Mouse (Mus musculus): ENCODE data around the gene Psma3. TPM values are rescaled to one million over a fixed set of nuclear protein-coding genes. Genes with fewer than 3 reads are reported as not detected.
A peak's percentile ranks its signal among the peaks of the same experiment; 100 is the strongest.

The Psma3 gene
- total and polyA plus RNA-seq, 3 experiments, result 295 to 304 TPM; not detected in 1

DNA sequence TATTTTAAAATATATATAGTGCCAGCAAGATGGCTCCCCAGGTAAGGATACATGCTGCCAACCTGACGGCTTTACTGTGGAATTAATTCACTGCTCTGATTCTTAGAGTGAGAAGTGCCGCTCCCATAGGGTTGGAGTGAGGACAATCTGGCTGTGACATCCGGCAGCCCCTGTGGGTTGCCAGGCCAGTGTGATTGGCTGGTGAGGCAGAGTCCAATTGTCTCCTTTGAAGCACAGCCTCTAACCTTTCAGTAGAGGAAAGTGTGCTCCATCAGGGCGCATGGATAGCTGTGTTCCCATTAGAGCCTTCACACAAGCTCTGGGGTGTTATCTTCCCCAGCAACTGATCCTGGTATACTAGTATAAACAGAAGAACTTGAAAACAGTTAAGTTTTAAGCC is 15.8 kb upstream of the Psma3 start:
- no peak overlapping the region for H3K4me3 ChIP-seq (ENCODE audit: control insufficient read depth in 1 of 2, insufficient read depth in 1 of 2, low read depth in 2 of 2, low read length in 2 of 2)
- no peak for DNase-seq (ENCODE audit: low read depth, low spot score)
- no peaks in the 10 kb centered on the region; the same call in 1 of the 2 replicates for H3K79me2 ChIP-seq (ENCODE audit: control insufficient read depth, insufficient read depth, low read length, poor library complexity)
- H3K4me1 ChIP-seq (ENCODE audit: control insufficient read depth in 1 of 2, insufficient read depth in 2 of 2, low read length in 2 of 2), result no peaks in the 10 kb centered on the region
- no peaks in the 10 kb centered on the region for H3K27me3 ChIP-seq (ENCODE audit: control insufficient read depth in 1 of 2, insufficient read depth in 2 of 2, low read length in 2 of 2)
- no peak for TF ChIP-seq SMC3 (IDR thresholded peaks at IDR 0.05; ENCODE audit: low read depth, low read length)
- TF ChIP-seq NELFE (IDR thresholded peaks at IDR 0.05; ENCODE audit: low read depth, low read length), result no peak
- TF ChIP-seq MAX (IDR thresholded peaks at IDR 0.05; ENCODE audit: low read length), result no peak
- no peak for TF ChIP-seq MYC (IDR thresholded peaks at IDR 0.05; ENCODE audit: low read depth, low read length)
- TF ChIP-seq ELF1 (IDR thresholded peaks at IDR 0.05; ENCODE audit: low read depth, low read length), result no peak
- TF ChIP-seq UBTF (IDR thresholded peaks at IDR 0.05; ENCODE audit: borderline replicate concordance, insufficient read depth, low read depth, low read length), result no peak
- no peak for TF ChIP-seq GATA1 (IDR thresholded peaks at IDR 0.05; ENCODE audit: low read depth, low read length)
- no peak for TF ChIP-seq SIN3A (IDR thresholded peaks at IDR 0.05; ENCODE audit: low read length)
- TF ChIP-seq ZMIZ1 (IDR thresholded peaks at IDR 0.05; ENCODE audit: low read depth, low read length), result no peak
- H3K9ac ChIP-seq (ENCODE audit: control insufficient read depth, low read depth, low read length, poor library complexity, severe bottlenecking), result no peak overlapping the region
- no peaks in the 10 kb centered on the region for H3K9me3 ChIP-seq (replicated peaks; ENCODE audit: insufficient read depth, low read length)
- peaks cover 0 to 13% of the 10 kb centered on the region in 2 experiments; a peak in 2 of 4 replicates for H3K36me3 ChIP-seq (ENCODE audit: control insufficient read depth in 1 of 2, insufficient read depth in 2 of 2, low read length in 2 of 2)
- no peak overlapping the region for H3K27ac ChIP-seq (ENCODE audit: control insufficient read depth, low read depth, low read length)

DNA sequence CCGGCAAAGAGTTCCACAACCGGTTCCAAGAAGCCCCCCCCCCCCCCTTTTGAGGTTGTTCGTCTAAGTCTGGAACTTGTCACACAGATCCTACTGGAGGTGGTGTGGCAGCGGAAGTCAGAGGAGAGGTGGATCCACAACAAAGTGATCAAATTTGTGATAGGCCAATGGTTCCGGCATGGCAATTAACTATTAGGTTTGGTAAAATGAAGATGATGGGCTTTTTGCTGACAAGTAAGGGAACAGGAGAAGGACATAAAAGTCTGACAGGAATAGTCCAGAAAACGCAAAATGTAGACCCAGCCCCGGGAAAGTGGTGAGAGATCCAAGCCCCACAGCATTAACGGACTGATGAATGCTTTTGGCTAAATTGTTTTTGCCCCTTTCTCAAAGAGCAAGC is 6.8 kb upstream of the Psma3 start:
- peak overlapping the region; percentile 92 for H3K27ac ChIP-seq (ENCODE audit: control insufficient read depth, low read depth, low read length)
- DNase-seq (ENCODE audit: low read depth, low spot score), result peak; percentile 68

More for the DNA sequence above, 6.8 kb upstream of the Psma3 start:
- Histone ChIP-seq H3K9ac (ENCODE audit: control insufficient read depth, low read depth, low read length, poor library complexity, severe bottlenecking) (peak overlapping the region; percentile 80), H3K4me3 (ENCODE audit: control insufficient read depth in 1 of 2, insufficient read depth in 1 of 2, low read depth in 2 of 2, low read length in 2 of 2) (peak overlapping the region; percentile 57 to 80), H3K36me3 (ENCODE audit: control insufficient read depth in 1 of 2, insufficient read depth in 2 of 2, low read length in 2 of 2) (peaks cover 0 to 2% of the 10 kb centered on the region in 2 experiments; a peak in 2 of 4 replicates), H3K9me3 (replicated peaks; ENCODE audit: insufficient read depth, low read length) (no peaks in the 10 kb centered on the region), H3K79me2 (ENCODE audit: control insufficient read depth, insufficient read depth, low read length, poor library complexity) (no peaks in the 10 kb centered on the region; the same call in 1 of the 2 replicates), H3K4me1 (ENCODE audit: control insufficient read depth in 1 of 2, insufficient read depth in 2 of 2, low read length in 2 of 2) (no peaks in the 10 kb centered on the region), H3K27me3 (ENCODE audit: control insufficient read depth in 1 of 2, insufficient read depth in 2 of 2, low read length in 2 of 2) (no peaks in the 10 kb centered on the region)
- TF ChIP-seq NRF1 (IDR thresholded peaks at IDR 0.05; ENCODE audit: insufficient read depth, low read depth, low read length, poor library complexity, severe bottlenecking) (no peak), SIN3A (IDR thresholded peaks at IDR 0.05; ENCODE audit: low read length) (no peak; the same call in none of the 2 replicates), MYB (IDR thresholded peaks at IDR 0.05; ENCODE audit: low read depth, low read length) (no peak), ZMIZ1 (IDR thresholded peaks at IDR 0.05; ENCODE audit: low read depth, low read length) (no peak), USF1 (IDR thresholded peaks at IDR 0.05; ENCODE audit: low read depth, low read length) (no peak), TAL1 (IDR thresholded peaks at IDR 0.05; ENCODE audit: low read length) (no peak), POLR2AphosphoS5 (IDR thresholded peaks at IDR 0.05; ENCODE audit: borderline replicate concordance, low read depth, low read length) (no peak), MXI1 (IDR thresholded peaks at IDR 0.05; ENCODE audit: low read depth, low read length) (no peak; the same call in 1 of the 2 replicates), BHLHE40 (IDR thresholded peaks at IDR 0.05; ENCODE audit: borderline replicate concordance, low read depth, low read length) (no peak), JUND (IDR thresholded peaks at IDR 0.05; ENCODE audit: low read depth, low read length) (no peak), CTCF (IDR thresholded peaks at IDR 0.05 in 2 of 3, conservative IDR thresholded peaks at IDR 0.05 in 1 of 3; ENCODE audit: control insufficient read depth in 1 of 3, insufficient read depth in 1 of 3, low read depth in 2 of 3, low read length in 3 of 3, poor library complexity in 1 of 3, severe bottlenecking in 1 of 3) (no peak), GABPA (IDR thresholded peaks at IDR 0.05; ENCODE audit: low read depth, low read length) (no peak), E2F4 (IDR thresholded peaks at IDR 0.05; ENCODE audit: borderline replicate concordance, low read depth, low read length) (no peak), TCF12 (IDR thresholded peaks at IDR 0.05; ENCODE audit: low read depth, low read length) (no peak), MAX (IDR thresholded peaks at IDR 0.05; ENCODE audit: low read length) (no peak), EP300 (IDR thresholded peaks at IDR 0.05; ENCODE audit: low read depth in 1 of 2, low read length in 2 of 2) (no peak; a peak in 1 of 4 replicates), ELF1 (IDR thresholded peaks at IDR 0.05; ENCODE audit: low read depth, low read length) (no peak)
